Mouse (Mus musculus) skeletal muscle tissue, adult 2 months (tissue): ENCODE data around the gene Igfbp4.
A peak's percentile ranks its signal among the peaks of the same experiment; 100 is the strongest.

ENCODE experiments used
- DNase-seq: peaks from one replicate; pipeline ENCODE4 v3.0.0-alpha.2; 2012; ENCODE audit warnings: low read depth, low spot score

Igfbp4 gene

DNA sequence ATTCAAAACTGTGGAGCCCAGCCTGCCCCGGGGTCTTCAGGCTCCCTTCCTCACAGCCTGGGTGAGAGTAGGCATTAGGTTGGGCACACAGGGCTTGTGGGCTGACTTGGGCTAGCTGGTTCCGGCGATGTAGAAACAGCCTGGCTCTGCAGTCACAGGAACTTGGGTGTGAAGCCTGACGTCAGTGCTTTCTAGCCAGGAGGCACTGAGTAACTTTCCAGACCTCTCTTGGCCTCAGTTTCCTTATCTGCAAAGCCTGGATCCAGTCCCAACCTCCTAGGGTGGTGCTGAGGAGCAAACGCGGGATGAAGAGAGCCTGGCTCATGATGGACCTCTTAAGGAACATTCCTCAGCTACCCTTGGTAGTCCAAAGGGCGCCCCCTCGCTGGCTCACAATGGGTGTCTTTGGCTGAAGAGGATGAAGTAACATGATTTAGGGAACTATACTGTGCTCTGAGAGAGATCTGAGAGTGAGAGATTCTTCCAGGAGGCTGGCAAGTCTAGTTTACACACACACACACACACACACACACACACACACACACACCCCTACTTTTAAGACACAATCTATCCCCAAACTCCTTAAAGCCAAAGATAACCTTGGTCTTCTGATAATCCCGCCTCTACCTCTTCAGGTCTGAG lies 40.0 kb downstream of the Igfbp4 start:
- no peak for DNase-seq

DNA sequence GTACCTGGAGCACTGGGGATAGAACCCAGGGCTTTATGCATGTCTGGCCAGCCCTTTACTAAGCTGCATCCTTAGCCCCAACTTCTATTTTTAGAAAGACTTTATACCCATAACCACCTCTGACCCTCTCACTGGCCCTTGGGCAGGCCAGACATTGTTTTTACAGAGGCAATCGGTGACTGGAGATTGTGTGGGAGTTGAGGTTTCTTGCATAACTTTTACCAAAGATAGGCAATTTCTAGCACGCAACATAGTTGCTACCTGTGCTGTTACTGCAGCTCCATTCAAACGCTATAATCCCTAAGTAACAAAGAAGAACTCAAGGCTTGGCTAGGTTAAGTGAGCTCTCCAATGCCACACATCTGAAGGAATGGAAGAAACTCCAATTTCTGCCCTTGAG lies 40.5 kb downstream of the Igfbp4 start:
- no peak for DNase-seq

DNA sequence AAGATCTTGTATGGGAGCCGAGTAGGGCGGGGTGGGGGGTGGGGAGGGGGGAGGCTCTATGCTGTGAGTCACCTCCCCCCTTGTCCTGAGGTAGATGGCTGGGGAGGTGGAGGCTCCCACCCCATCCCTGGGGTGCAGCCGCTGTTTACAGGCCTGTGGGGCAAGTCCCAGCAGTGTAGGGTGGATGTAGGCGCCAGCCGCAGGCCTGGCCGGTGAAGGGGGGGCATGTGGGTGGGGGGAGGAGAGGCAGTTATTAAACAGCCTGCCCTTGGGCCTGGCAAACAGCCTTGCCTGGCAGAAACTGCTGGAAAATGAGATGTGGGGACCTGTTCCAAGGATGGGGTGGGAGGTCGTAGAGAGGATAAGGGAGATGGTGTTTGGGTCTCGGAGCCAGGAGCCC lies 41.1 kb downstream of the Igfbp4 start:
- DNase-seq = no peak

DNA sequence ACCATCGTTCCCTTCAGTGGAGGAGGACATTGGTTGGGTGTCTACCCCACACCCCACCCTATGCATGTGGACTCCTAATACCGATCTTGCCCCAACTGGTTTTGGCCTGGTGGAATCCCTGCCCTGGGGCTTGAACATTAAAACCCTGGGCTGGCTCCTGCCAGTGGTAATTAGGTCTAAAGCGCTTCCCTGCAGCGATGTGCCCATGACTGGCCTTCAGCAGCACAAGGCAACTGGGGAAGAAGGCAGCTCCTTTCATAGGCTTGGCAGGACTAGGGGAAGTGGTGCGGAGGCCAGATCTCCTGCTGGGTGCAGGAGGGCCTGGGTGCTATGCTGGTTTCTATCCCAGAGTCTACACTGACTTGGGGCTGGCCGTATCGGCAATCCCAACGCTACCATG lies 42.5 kb downstream of the Igfbp4 start:
- DNase-seq = no peak

DNA sequence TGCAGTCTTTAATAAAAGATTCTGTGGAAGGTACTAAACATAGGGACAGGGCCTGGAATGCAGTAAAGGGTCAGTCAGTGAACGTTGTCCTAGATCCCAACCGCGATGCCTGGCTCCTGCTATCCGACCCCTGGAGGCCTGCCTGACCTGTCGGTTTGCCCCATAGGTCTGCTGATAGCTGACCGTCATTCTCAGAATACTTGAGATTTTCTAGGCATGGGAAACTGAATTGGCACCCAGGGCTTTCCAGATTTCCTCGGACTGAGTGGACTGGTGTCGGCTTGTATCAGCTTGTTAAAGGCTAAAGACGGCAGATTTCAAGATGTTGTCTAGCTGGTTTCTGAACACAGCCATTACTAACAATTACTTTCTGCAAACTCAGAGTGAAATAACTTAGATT lies 43.3 kb downstream of the Igfbp4 start:
- no peak for DNase-seq

DNA sequence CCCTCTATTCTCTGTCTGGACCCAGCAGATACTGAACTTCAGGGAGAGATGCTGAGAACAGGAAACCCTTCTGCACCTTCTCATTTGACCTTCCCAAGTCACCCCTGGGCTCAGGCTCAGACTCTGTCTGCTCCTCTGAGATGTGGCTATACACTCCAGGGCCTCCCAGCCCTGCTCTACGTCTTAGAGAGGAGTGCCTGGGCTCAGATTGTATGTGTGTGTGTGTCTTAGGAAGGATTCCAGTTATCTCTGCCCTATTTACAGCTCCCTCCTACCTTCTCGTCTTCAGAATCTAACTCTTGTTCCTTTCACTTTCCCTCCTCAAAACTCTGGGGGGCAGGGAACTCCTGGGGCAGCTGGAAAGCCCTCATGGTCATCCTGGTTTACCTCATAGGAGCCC lies 47.4 kb downstream of the Igfbp4 start:
- DNase-seq = no peak

DNA sequence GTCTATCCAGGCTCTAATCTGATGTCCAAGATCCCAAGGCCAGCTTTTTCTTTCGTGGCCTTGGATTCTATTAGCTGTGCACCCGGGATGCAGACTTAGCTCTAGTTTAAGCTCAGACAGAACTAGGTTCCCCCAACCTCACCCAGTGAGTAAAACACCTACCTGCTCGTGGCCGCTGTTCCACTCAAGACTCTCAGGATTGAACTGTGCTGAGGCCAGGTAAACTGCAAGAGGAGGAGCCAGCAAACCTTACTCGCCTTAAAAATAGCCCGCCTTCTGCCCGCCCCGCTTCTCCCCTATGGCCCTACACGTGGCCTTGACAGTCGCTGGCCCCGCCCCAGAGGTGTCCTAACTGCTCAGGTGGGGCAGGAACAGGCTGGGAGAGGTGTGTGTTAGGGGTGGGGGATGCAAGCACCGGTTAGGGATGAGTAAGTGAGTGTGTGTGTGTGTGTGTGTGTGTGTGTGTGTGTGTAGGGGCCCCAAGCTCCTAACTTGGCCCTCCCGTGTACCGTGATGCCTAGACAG lies 48.1 kb downstream of the Igfbp4 start, which contains the start of gene Tns4:
Gene Tns4 (minus strand): TSS at position 230 of the 525 bp plus-strand sequence.
- DNase-seq = no peak

DNA sequence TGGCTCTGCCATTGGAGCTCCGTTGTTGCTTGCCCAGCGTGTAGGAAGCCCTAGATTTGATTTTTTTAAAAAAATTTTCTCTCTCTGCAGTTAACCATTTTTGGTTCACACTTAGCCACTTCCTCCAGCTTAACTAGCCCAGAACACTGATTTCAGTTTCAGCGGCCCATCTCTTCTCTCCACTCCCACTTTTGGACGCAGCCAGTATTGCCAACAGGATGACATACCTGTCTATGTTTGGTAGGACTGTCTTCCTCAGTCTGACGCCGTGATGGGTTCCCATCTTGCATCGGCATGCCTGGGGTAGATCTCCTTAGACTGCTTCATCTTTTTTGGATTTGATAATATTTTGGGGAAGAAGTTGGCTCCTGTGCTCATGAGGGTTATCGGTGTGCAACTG lies 49.3 kb downstream of the Igfbp4 start:
- no peak for DNase-seq

DNA sequence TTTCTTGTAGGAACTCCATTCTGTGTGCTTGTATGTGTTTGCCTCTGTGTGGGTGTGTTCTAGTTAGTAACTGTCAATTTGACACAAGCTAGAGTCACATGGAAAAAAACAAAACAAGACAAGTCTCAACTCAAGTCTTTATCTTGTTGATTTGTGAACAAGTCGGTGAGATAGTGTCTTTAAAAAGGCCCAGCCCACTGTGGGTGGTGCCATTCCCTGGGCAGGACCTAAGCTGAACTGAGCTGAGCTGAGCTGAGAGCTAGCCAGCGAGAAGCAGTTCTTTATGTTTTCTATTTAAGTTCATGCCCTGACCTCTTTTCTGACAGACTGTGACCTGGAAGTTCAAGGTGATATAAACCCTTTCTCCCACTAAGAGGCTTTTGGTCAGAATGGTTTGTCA lies 50.6 kb downstream of the Igfbp4 start:
- no peak for DNase-seq

DNA sequence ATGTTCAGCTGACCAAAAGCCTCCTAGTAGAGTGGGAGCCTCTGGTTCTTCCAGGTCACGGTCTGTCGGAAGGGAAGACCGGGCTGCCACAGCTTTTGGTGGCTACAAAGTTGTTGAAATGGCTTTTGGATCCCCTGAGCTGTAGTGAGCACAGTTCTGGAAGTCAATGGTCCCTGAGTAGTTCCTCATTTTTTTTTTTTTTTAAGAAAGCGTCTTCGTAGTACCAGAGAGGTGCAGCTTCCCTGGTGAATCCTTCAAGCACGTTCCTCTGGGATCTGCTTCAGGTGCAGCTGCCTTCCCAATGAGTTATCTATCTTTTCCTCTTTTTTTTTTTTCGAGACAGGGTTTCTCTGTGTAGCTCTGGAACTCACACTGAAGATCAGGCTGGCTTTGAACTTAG lies 52.7 kb downstream of the Igfbp4 start:
- DNase-seq = no peak

DNA sequence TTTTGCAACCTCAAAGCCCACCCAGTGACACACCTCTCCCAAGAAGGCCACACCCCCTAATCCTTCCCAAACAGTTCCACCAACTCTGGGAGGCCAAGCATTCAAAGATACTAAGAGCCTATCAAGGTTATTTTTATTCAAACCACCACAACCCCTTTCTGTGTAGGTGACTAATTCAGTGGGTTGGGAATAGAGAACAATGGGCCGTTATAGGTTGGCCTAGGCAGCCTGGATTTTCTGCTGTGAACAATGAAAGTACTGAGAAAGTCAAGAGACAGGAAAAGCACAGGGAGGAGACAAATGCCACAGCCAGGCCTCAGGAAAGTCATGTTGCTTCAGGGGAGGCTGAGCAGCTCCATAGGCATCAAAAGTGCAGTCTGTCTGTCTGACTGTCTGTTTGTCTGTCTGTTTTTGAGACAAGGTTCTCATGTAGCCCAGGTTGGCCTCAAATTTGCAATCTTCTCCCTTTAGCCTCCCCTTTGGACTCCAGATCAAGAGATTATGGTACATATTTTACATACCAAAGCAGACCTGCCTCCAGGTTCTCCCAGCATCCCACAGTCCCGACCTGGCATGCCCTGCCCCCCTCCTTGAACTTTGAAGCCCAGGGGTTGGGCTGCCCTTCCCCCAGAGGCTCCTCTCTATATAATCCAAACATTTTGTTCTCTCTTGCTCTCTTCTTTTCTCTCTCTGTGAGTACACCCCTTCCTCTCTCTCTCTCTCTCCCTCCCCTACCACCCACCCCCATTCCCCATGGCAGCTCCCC lies 54.0 kb downstream of the Igfbp4 start:
- no peak for DNase-seq

DNA sequence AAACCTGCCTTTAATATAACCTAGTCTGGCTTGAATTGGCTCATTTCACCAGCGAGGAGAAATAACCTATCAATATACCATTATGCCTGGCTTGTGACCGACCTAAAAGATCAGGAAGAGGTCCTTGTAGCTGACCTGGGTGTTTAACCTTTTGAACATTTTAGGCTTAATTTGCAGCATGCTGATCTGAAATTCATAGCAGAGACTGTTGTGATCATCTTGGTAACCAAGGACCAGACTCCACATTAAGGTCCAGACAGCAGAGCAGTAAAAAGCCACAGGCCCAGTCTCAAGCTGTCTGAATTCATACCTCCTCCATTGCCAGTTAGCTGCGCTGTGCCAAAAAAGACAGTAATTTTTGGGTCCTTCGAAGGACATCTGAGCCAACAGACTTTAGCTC lies 54.7 kb downstream of the Igfbp4 start:
- DNase-seq = no peak

DNA sequence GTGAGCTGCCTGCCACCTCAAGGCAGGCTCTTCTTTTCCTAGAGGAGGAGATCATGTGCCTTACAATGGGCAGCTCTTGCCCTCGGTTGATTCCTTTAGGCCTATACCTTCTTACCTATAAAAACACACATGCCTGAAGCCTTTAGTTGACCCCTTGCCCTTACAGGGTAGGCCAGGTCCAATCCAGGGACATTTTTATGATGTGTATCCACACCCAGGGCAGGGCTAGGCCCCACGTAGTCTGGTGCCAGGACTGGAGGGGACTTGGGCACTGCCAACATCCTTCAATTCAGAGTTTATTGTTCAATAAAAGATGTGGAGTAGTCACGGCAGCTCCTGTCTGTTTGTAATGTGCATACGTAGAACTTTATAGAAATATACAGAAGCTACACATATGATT lies 55.4 kb downstream of the Igfbp4 start:
- DNase-seq = no peak

DNA sequence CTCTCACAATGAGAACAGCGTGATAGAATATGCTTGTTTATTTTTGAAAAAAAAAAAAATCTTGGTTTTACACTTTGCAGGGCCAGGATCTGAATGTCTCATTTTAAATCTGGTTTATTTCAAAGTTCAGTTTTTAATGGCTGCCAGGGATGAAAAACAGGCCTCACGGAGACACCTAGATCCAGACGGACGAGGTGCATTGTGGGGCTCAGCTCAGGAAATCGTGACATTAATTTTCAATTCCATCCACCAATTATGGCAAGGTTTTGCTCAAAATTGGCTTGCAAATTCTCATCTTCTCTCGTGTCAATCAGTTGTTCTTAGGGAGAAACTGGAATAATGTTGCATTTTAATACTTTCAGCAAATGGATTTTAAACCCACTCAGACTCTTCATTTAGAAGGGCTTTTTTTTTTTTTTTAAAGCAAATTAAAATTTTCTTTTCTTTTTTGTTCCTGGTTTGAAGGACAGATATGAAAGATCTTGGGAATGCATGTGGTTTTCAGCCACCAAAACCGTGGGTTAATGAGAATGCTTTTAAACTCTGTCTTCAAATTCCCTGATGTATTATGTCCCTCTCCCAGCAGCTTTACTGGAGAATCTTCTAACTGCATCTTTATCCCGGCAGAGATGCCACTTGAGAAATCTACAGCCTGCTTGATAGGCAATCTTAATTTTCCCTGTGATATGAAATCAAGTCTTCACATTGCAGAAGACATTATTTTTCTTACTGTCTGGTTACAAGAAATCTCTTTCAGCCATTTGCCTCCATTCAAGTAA lies 56.1 kb downstream of the Igfbp4 start:
- no peak for DNase-seq

DNA sequence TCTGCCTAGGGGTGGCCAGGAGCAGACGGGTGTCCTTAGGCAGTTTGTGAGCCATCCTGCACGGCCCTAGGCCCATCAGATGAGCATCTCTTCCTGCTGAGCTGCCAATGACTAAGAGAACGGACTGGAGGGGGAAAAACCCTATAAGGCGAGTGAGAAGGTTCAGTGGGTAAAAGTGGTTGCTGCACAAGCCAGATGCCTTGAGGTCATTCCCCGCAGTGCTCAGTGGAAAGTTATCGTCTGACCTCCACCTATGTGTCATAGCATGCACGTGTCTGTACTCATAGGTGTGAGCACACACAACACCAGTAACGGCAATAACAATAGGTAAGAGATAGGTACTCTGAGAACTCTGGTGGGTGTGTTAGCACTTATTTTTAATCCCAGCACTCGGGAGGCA lies 57.9 kb downstream of the Igfbp4 start:
- DNase-seq = no peak

DNA sequence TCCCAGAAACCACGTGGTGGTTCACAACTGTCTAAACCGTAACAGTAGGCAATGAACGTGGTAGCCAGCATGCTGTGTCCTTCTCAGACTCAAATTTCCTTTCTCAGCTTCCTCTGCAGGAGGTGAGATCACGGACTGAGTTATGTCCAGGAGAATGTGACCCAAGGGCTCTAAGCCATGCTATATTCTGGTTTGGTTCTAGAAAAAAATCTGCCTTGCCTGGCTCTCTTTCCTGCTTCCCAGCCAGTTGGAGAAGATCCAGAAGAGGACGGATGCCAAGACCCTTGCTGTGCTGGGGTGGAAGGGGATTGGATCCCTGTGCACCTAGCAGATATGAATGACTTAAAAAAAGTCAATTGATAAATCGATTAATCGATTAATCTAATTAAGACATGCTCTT lies 58.5 kb downstream of the Igfbp4 start:
- DNase-seq = peak; percentile 18

DNA sequence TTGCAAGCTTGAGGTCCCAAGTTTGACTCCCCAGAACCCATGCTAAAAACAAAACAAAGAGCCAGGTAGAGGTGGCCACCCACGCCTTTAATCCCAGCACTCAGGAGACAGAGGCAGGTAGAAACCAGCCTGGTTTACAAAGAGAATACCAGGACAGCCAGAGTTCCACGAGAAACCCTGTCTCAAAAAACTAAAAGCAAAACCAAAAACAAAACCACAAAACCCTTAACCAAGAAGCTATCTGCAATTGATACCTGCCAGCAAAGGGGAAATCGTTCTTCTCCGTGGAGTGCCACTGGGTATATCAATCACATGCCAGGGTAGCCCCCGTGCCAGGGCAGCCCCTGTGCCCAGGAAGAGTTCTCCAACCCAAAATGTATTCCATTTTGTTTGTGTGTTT lies 59.2 kb downstream of the Igfbp4 start:
- no peak for DNase-seq

DNA sequence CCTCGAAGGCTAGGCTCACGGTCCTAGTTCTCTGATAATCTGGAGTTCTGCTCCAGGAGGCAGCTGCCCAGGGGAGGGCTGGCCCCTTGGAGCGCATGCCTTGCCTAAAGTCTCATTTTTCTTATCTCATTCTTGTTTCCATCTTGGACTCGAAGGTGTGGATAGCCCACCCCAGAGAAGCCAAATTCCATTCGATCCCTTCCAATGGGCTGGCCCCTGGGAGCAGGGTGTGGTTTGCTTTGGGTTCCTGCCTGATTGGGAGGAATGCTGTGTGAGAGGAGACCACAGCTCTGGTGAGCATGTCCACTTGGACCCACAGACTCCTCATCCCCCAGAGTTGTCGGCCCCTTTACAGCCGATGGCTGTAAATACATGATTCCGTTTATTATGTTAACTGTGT lies 60.6 kb downstream of the Igfbp4 start:
- DNase-seq = no peak

DNA sequence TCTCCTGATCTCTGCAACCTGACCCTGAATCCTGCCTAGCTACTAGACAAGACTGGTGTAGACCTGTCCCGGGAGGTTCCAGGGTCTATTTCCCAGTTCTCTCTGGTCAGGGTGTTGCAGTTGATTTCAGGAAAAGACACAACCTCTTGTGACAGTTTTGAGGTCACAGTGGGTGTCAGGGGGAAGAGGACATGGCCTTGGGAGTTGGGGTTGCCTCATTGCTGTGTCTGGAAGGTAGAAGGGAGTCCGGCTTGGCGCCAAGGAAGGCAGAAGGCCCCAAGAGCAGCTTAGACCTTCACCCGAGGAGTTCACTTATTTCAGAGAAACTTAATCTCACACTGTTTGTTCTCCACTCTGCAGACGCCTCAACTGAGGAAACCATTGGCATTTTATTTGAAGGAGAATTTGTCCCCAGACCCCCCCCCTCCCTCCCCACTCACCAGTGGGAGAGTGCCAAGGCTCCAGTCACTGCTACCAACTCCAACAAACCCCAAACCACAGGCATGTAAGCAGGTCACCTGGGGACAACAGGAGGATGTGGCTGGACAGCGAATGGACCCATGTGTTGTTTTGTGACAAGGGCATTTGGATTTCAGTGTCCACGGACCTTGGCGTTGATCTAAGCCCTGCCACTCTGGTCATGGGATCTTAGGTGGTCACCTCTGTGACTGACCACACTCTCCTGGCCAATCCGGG lies 61.7 kb downstream of the Igfbp4 start:
- no peak for DNase-seq
